In genomic region chr5:142509141-142510060, GRCm38 (mm10) we compare ENCODE assay signal across 10 mouse cellular contexts. TPM values are rescaled to one million over a fixed set of nuclear protein-coding genes. Genes with fewer than 3 reads are reported as not detected.
DNase-seq lines count a peak whose midpoint lies in the region; ATAC-seq lines count a peak whose summit lies in the region.
"Had no signal": no experiment of that assay in that cellular context is flagged by ENCODE, and none has a peak within 500 bp of the region (broad histone marks: within the 10 kb centered on the region; RNA-seq: fewer than 3 reads in every experiment).

No protein-coding gene starts in this region.

- H3K4me2 ChIP-seq in embryonic facial prominence, embryonic 13.5 days, result peak overlapping the region; percentile 49
- H3K4me2 ChIP-seq in hindbrain, embryonic 16.5 days (ENCODE audit: low read length), result peak overlapping the region; percentile 60
- peak overlapping the region; percentile 49 for H3K4me2 ChIP-seq in midbrain, embryonic 13.5 days (replicated peaks)

- peak overlapping the region; percentile 58; the same call in 1 of the 2 replicates for H3K9ac ChIP-seq in embryonic facial prominence, embryonic 13.5 days
- H3K9ac ChIP-seq in hindbrain, embryonic 16.5 days (ENCODE audit: low read depth, low read length), result peak overlapping the region; percentile 70
- H3K9ac ChIP-seq in midbrain, embryonic 13.5 days (replicated peaks), result peak overlapping the region; percentile 65

- ATAC-seq in embryonic facial prominence, embryonic 13.5 days (ENCODE audit: insufficient number of reproducible peaks, insufficient read depth, low FRiP score, low TSS enrichment, low read depth), result no peak
- ATAC-seq in hindbrain, embryonic 16.5 days, result peak; percentile 76
- peak; percentile 60 for ATAC-seq in midbrain, embryonic 13.5 days

- no peaks in the 10 kb centered on the region for H3K27me3 ChIP-seq in embryonic facial prominence, embryonic 13.5 days
- no peaks in the 10 kb centered on the region for H3K27me3 ChIP-seq in hindbrain, embryonic 16.5 days (replicated peaks; ENCODE audit: control insufficient read depth, insufficient read depth, low read length)
- H3K27me3 ChIP-seq in midbrain, embryonic 13.5 days, result no peaks in the 10 kb centered on the region

- DNase-seq in heart, adult 11 months, result peak; percentile 95
- no peak for DNase-seq in heart, postnatal 36 days
- DNase-seq in adrenal gland, postnatal 36 days, result no peak
- no peak for DNase-seq in right cerebral cortex, postnatal 14 days
- DNase-seq in right cerebral cortex, postnatal 36 days (ENCODE audit: low spot score in 2 of 2), result no peak

- peaks cover 14% of the 10 kb centered on the region for H3K4me1 ChIP-seq in embryonic facial prominence, embryonic 13.5 days
- H3K4me1 ChIP-seq in hindbrain, embryonic 16.5 days (ENCODE audit: control insufficient read depth, insufficient read depth, low read depth, low read length), result peaks cover 25% of the 10 kb centered on the region
- H3K4me1 ChIP-seq in midbrain, embryonic 13.5 days (replicated peaks), result peaks cover 21% of the 10 kb centered on the region

- no peak overlapping the region; the same call in 1 of the 2 replicates for H3K27ac ChIP-seq in embryonic facial prominence, embryonic 13.5 days
- H3K27ac ChIP-seq in hindbrain, embryonic 16.5 days (ENCODE audit: low read depth, low read length), result peak overlapping the region; percentile 90
- H3K27ac ChIP-seq in midbrain, embryonic 13.5 days, result peak overlapping the region; percentile 84

- no peaks in the 10 kb centered on the region for H3K9me3 ChIP-seq in embryonic facial prominence, embryonic 13.5 days
- no peaks in the 10 kb centered on the region for H3K9me3 ChIP-seq in hindbrain, embryonic 16.5 days (ENCODE audit: control insufficient read depth, low read length)
- H3K9me3 ChIP-seq in midbrain, embryonic 13.5 days, result no peaks in the 10 kb centered on the region

- peaks cover 6% of the 10 kb centered on the region; the same call in 1 of the 2 replicates for H3K36me3 ChIP-seq in embryonic facial prominence, embryonic 13.5 days
- peaks cover 6% of the 10 kb centered on the region; the same call in 1 of the 2 replicates for H3K36me3 ChIP-seq in hindbrain, embryonic 16.5 days (ENCODE audit: control insufficient read depth, insufficient read depth, low read length)
- peaks cover 6% of the 10 kb centered on the region; the same call in 1 of the 2 replicates for H3K36me3 ChIP-seq in midbrain, embryonic 13.5 days

- 11% methylated on average over 15 of the region's 15 CpGs for WGBS in embryonic facial prominence, embryonic 13.5 days
- 7% methylated on average over 15 of the region's 15 CpGs for WGBS in hindbrain, embryonic 16.5 days
- 5% methylated on average over 15 of the region's 15 CpGs for WGBS in midbrain, embryonic 13.5 days

- H3K4me3 ChIP-seq in embryonic facial prominence, embryonic 13.5 days, result no peak overlapping the region
- peak overlapping the region; percentile 35 for H3K4me3 ChIP-seq in hindbrain, embryonic 16.5 days (ENCODE audit: low read length)
- peak overlapping the region; percentile 25 for H3K4me3 ChIP-seq in midbrain, embryonic 13.5 days (replicated peaks)

- intact Hi-C loops in heart, postnatal 36 days (cut with DNase I), result no loop called here

RNA-seq across cellular contexts. Expression of gene Papolb, which starts 20.5 kb away (rescaled TPM):
- total RNA-seq in heart, postnatal 36 days (2021), result under 1 TPM in 1 of 2 experiments, not detected in 1; 0.14 TPM
- polyA plus RNA-seq in embryonic facial prominence, embryonic 13.5 days (2015; fragmentation: Nextera tagmentation; extraction: Ambion mirVana), result 0.04 and 0.18 TPM in 2 replicates
- polyA plus RNA-seq in hindbrain, embryonic 16.5 days (2015; fragmentation: Nextera tagmentation; extraction: Ambion mirVana), result 0.15 and 0.16 TPM in 2 replicates
- polyA plus RNA-seq in midbrain, embryonic 13.5 days (2015; fragmentation: Nextera tagmentation; extraction: Ambion mirVana), result 0.12 and 0.21 TPM in 2 replicates
- total RNA-seq in adrenal gland, postnatal 36 days (2021), result under 1 TPM in 1 of 2 experiments, not detected in 1; 0.36 TPM
- polyA plus RNA-seq: large intestine, adult 2 months; spleen, adult 2 months had no signal

RNA-seq across cellular contexts. Expression of gene Radil, which starts 41.5 kb away (rescaled TPM):
- 1 to 10 TPM; 1.3 to 1.7 TPM for total RNA-seq in heart, postnatal 36 days (2021)
- 6.0 and 8.0 TPM in 2 replicates for polyA plus RNA-seq in embryonic facial prominence, embryonic 13.5 days (2015; fragmentation: Nextera tagmentation; extraction: Ambion mirVana)
- 24.3 and 25.0 TPM in 2 replicates for polyA plus RNA-seq in hindbrain, embryonic 16.5 days (2015; fragmentation: Nextera tagmentation; extraction: Ambion mirVana)
- polyA plus RNA-seq in midbrain, embryonic 13.5 days (2015; fragmentation: Nextera tagmentation; extraction: Ambion mirVana), result 10.6 and 12.5 TPM in 2 replicates
- 1 to 10 TPM; 3.3 to 5.5 TPM for total RNA-seq in adrenal gland, postnatal 36 days (2021)

RNA-seq across cellular contexts. Expression of gene Ap5z1, which starts 45.7 kb away (rescaled TPM):
- total RNA-seq in heart, postnatal 36 days (2021), result 1 to 10 TPM; 6.2 to 6.4 TPM
- 8.9 and 9.7 TPM in 2 replicates for polyA plus RNA-seq in embryonic facial prominence, embryonic 13.5 days (2015; fragmentation: Nextera tagmentation; extraction: Ambion mirVana)
- 12.3 and 13.7 TPM in 2 replicates for polyA plus RNA-seq in hindbrain, embryonic 16.5 days (2015; fragmentation: Nextera tagmentation; extraction: Ambion mirVana)
- 14.3 and 14.8 TPM in 2 replicates for polyA plus RNA-seq in midbrain, embryonic 13.5 days (2015; fragmentation: Nextera tagmentation; extraction: Ambion mirVana)
- 10 to 100 TPM; 13.4 to 17.9 TPM for total RNA-seq in adrenal gland, postnatal 36 days (2021)
